Mouse (Mus musculus): ENCODE data around the gene Kirrel3. TPM values are rescaled to one million over a fixed set of nuclear protein-coding genes. Genes with fewer than 3 reads are reported as not detected.

The Kirrel3 gene
- total RNA-seq, 2 experiments from 2014 or later, result 1.8 TPM

GRCm38 (mm10) chr9:35050701-35051454 is 565.2 kb downstream of the Kirrel3 start:
- no peak for DNase-seq (ENCODE audit: low spot score in 2 of 2)

GRCm38 (mm10) chr9:35051666-35052065 is 566.0 kb downstream of the Kirrel3 start:
- no peak for DNase-seq (ENCODE audit: low spot score in 2 of 2)

GRCm38 (mm10) chr9:35052671-35053070 is 567.0 kb downstream of the Kirrel3 start:
- DNase-seq (ENCODE audit: low spot score in 2 of 2), result no peak

DNA sequence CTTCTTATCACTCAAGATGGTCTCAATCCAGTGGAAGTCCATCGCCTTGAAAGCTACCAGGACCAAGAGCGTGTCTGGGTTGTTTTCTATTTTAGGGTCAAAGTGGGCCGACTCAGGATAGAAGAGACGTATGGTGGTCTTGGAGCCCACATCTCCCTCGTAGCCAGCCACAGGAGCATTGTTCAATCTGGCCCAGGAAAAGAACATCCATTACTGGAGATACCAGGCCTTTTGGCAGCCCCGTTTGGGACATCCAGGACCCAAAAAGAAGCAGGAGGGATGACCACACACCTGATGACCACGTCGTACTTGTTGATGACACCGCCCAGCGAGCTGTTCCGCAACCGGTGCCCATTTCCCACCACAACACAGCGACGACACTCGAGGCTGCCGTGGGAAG is 567.4 kb downstream of the Kirrel3 start:
- no peak for DNase-seq (ENCODE audit: low spot score in 2 of 2)

DNA sequence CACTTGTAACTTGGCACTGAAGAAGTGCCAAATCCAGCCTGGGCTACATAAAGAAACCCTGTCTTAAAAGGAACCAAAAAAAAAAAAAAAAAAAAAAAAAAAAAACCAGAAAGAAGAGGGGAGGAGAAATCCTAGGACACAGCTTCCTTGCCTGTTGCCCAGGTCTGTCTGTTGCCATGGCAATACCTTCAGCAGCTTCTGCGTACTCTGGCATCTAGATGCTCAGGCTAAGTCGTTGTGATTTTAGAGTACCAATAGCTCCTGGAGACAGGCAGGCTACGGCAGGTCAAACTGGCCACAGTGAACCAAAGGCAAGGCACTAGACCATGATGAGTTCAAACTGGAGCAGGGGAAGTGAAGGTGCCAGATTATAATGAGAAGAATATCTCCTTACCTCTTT is 568.0 kb downstream of the Kirrel3 start:
- DNase-seq (ENCODE audit: low spot score in 2 of 2), result peak in 1 of 2 experiments; percentile 1

DNA sequence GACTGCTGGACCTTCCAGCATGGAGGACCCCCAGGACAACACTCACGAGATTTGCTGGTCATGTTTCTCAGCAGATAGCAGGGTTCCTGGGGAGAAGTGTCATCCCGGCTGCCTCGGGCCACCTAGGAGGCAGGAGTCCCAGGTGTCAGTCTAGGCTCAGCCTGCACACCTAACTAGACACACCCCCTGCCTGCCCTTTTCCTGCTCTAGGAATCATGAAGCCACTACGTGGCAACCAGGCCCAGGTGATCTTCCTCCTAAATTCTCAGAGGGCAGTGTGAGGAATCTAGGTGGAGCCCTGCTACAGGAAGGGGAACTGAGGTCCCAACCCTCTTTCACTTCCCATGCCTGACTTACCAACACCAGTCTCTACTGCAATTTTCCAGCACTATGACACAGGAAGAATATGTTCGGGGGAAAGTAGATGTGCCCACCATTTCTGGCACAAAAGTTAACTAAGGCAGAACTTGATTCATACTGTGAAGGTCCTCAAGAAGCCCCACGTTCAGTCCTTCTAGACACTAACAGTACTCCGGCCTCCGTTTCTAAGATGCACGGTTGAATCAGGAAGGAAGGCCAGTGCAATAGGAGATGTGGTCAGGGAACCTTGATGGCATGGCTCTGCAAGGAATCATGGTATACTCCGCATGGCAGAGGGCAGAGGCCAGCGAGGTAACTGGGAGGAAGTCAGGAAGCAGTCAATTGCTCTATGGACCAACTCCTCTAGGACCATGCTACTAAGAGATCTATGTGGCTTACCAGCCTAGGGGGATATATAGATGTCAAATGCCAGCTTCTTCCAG is 570.0 kb downstream of the Kirrel3 start:
- DNase-seq (ENCODE audit: low spot score in 2 of 2), result peak in 1 of 2 experiments; percentile 1

DNA sequence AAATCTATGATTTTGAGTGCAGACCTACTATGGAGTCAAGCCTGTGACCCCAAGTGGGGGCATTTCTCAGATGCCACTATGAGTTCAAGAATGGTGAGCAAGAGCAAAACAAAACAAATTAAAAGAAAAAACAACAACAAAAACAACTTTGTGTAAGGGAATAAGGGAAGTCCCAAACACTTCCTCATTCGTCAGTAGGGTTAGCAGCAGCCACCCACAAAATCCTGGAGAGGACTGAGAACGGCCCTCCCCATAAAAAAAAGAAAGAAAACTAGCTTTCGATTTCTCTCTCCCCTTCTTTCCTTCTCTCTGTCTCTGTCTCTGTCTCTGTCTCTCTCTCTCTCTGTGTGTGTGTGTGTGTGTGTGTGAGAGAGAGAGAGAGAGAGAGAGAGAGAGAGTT is 570.9 kb downstream of the Kirrel3 start:
- no peak for DNase-seq (ENCODE audit: low spot score in 2 of 2)

DNA sequence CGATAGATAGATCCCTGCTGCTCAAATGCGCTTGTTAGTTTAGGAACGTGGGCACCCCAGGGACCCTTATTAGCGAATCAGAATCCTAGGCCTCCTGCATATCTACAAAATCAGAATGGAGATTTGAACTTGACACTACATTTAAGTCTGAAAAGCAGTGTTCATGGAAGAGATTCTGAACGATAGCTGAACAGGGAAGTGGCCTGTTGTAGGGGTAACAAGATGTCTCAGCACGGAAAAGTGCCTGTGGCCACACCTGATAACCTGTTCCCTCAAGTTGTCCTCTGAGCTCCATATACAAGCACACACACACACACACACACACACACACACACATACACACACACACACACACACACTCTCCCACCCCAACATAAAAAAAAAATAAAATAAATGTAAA is 571.9 kb downstream of the Kirrel3 start:
- peak in 1 of 2 experiments; percentile 1 for DNase-seq (ENCODE audit: low spot score in 2 of 2)

DNA sequence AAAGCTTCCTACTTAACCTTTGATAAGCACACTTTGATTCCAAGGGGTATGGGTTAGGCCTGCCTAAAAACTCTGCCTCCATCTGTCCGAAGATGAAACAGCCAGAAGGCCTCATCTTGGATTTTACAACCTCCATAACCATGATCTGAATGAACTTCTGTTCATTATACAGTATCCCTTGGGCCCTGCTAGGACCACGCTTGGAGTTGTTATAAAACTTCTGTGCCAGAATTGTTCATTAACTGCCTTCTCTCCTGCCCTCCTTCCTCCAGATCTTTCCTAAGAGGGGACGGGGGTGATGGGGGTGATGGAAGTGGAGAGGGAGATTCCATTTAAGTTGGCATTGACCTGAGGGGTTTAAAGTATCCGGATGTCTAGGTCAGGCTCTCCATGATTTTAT is 572.5 kb downstream of the Kirrel3 start:
- DNase-seq (ENCODE audit: low spot score in 2 of 2), result peak in 1 of 2 experiments; percentile 2

DNA sequence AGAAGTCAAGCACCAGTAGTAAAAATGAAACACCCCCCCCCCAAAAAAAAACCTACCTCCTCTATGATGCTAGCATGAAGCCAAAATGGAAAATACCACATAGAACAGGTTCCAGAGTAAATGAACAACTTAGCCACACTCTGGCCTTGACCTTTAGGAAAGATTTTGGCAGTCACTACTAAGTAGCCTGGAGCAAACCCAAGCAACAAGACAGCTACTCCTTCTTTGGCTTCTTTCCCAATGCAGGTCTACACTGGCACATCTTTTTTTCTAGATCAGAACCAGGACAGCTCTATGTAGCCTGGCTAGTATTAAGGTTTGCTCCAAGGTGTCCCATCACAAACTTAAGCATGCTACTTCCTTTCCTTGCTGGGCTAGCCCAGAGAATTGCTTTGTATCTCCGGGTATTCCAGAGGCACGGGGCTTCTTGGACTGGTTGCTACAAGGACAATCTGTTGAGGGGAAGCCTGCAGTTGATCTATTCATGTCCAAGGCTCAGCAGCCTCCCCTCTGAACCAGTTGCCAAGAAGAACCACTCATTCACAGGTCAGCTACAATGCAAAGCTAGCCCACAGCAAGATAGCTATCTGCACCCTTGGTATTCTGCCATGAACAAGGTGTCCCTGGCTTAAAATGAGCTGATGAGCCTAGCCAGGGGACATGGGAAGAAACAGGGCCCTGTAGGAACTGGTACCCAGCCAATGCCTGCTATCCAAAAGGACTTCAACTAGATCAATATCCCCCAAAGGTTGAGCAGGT is 573.1 kb downstream of the Kirrel3 start:
- peak in 1 of 2 experiments; percentile 3 for DNase-seq (ENCODE audit: low spot score in 2 of 2)

DNA sequence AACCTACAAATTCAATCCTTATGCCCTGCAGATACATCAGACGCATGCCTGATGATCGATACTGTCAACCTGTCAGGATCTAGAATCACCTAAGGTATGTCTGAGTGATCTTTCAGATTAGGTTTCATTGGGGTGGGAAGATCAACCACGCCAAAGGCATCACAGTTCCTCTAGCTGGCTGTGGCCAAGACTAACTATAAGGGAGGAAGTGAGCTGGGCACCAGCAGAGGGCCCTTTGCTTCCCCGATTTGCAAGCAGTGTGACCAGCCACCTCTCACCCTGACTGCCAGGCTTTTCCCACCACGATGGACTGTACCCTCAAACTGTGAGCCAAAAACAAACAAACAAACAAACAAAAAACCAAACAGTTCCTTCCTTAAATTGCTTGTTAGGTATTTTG is 574.2 kb downstream of the Kirrel3 start:
- DNase-seq (ENCODE audit: low spot score in 2 of 2), result peak in 1 of 2 experiments; percentile 2

- peak in 1 of 2 experiments; percentile 1 for DNase-seq (ENCODE audit: low spot score in 2 of 2)
These were observed 575.8 kb downstream of the Kirrel3 start for GRCm38 (mm10) chr9:35061446-35061845.
